Mouse (Mus musculus) adrenal gland, adult 10 weeks (tissue): Measurements from ENCODE around the gene Nkrf. TPM values are rescaled to one million over a fixed set of nuclear protein-coding genes. Genes with fewer than 3 reads are reported as not detected.

Experiments used
- polyA plus RNA-seq: library from polyadenylated mRNA; stranded (reverse); fragments of 350-450 nt; fragmentation: Illumina TruSeq; extraction: RNeasy Lipid Tissue Mini Kit (QIAGEN cat#74804); gene quantifications from one replicate; pipeline ENCODE4 v1.2.3, GENCODE M21; 2014; ENCODE audit warnings: low read depth, low replicate concordance

The Nkrf gene
- 27.5 TPM for polyA plus RNA-seq

DNA sequence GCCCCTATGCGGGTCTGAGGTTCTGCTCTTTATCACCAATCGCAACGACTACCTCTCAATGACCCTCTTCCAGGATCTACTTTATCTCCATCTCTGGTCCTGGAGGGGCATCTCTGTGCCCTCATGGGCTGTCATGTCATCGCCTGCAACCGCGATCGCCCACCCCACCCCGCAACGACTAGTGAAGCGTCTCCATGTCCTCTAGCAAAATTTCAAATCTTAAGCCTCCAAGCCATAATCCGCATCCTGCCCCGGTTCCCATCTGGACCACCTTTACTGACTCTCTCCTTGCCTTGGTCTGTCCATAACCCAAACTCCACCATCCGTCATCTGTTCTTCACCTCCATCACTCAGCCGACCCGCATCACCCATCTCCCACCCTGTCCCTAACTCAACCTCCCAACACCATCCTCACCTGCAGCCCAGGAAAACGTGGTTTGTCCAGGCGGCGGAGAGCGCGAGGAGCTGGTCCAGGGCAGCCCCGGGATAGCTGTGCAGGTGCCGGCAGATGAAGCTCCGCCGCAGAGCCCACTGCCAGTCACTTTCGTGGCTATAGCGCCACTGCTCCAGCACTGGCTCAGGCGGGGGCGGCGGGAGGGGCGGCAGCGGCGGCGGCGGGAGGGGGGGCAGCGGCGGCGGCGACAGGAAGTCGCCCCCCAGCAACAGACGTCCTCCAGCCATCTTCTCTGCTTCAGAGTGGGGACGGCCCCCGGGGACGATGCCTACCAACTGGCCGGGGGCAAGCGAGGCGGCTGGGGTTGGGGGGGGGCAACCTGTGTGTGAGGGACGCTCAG lies at the start of gene Nkrf:
Nkrf (minus strand) TSS at position 579 of the 794 bp plus-strand sequence.

DNA sequence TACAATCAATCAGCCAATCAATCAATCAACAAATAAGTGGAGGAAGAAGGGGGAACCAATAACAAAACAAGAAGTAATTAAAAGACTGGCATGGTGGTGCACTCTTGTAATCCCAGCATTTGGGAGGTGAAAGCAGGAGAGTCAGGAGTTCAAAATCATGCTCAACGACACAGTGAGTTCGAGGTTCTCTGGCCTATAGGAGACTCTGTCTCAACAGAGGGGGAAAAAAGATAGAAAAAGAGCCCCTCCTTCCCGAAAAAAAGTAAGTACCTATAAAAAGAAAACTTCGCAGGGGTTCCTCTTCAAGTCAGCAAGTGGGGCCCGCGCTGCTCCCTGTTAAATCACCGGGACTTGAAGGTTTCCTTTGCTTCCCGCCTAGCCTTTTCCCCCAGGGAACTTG lies 28.9 kb downstream of the Nkrf start, which contains the start of the genes Ube2a and C330007P06Rik:
Ube2a (plus strand) TSS at position 136 of the 400 bp plus-strand sequence.
C330007P06Rik (minus strand) TSS at position 347 of the 400 bp plus-strand sequence.

Other genes with a start within 250 kb of the Nkrf start
- 2.0 TPM for gene Slc25a43, start 159.2 kb downstream of the Nkrf start, polyA plus RNA-seq
- gene Slc25a5, start 107.2 kb downstream of the Nkrf start, polyA plus RNA-seq = 448 TPM
- gene Ube2a, start 29.0 kb downstream of the Nkrf start, polyA plus RNA-seq = 163 TPM
- gene C330007P06Rik, start 28.8 kb downstream of the Nkrf start, polyA plus RNA-seq = 179 TPM
- gene Sept6, start 88.9 kb upstream of the Nkrf start, polyA plus RNA-seq = 24.4 TPM
- not detected for gene Sowahd, start 145.9 kb upstream of the Nkrf start, polyA plus RNA-seq
- gene Rpl39, start 182.5 kb upstream of the Nkrf start, polyA plus RNA-seq = 763 TPM
- gene Upf3b, start 207.4 kb upstream of the Nkrf start, polyA plus RNA-seq = 76.1 TPM
- 115 TPM for gene Nkap, start 223.9 kb upstream of the Nkrf start, polyA plus RNA-seq